44 mouse cellular contexts compared by ENCODE assay signal in genomic region chr19:21009607-21010006, GRCm38 (mm10). TPM values are rescaled to one million over a fixed set of nuclear protein-coding genes. Genes with fewer than 3 reads are reported as not detected.
"Had no signal": no experiment of that assay in that cellular context is flagged by ENCODE, and none has a peak within 500 bp of the region (broad histone marks: within the 10 kb centered on the region; RNA-seq: fewer than 3 reads in every experiment).

No protein-coding gene starts in this region.

- H3K9me3 ChIP-seq: heart, embryonic 12.5 days; heart, embryonic 13.5 days; heart, embryonic 15.5 days; hindbrain, embryonic 10.5 days; hindbrain, embryonic 12.5 days; hindbrain, embryonic 13.5 days; hindbrain, embryonic 15.5 days; intestine, embryonic 15.5 days; kidney, embryonic 15.5 days had no signal

- H3K27ac ChIP-seq: heart, embryonic 13.5 days; heart, embryonic 15.5 days; hindbrain, embryonic 10.5 days; hindbrain, embryonic 12.5 days; hindbrain, embryonic 13.5 days; hindbrain, embryonic 14.5 days; hindbrain, embryonic 15.5 days; hindbrain, postnatal 0 days; intestine, embryonic 15.5 days; kidney, embryonic 15.5 days; kidney, postnatal 0 days; layer of hippocampus, adult 2 months; left cerebral cortex, adult 2 months had no signal

- H3K4me1 ChIP-seq: heart, embryonic 12.5 days; heart, embryonic 13.5 days; heart, embryonic 15.5 days; hindbrain, embryonic 10.5 days; hindbrain, embryonic 12.5 days; hindbrain, embryonic 13.5 days; hindbrain, embryonic 15.5 days; intestine, embryonic 15.5 days; kidney, embryonic 15.5 days had no signal

- H3K4me3 ChIP-seq: heart, embryonic 12.5 days; heart, embryonic 13.5 days; heart, embryonic 15.5 days; hindbrain, embryonic 10.5 days; hindbrain, embryonic 12.5 days; hindbrain, embryonic 13.5 days; hindbrain, embryonic 15.5 days; intestine, embryonic 15.5 days; kidney, embryonic 15.5 days; layer of hippocampus, adult 2 months; left cerebral cortex, adult 2 months had no signal

- H3K9ac ChIP-seq: heart, embryonic 12.5 days; heart, embryonic 13.5 days; heart, embryonic 15.5 days; hindbrain, embryonic 12.5 days; hindbrain, embryonic 13.5 days; hindbrain, embryonic 14.5 days; hindbrain, embryonic 15.5 days; intestine, embryonic 15.5 days; kidney, embryonic 15.5 days had no signal

- H3K4me2 ChIP-seq: heart, embryonic 12.5 days; heart, embryonic 13.5 days; heart, embryonic 15.5 days; hindbrain, embryonic 12.5 days; hindbrain, embryonic 13.5 days; hindbrain, embryonic 14.5 days; hindbrain, embryonic 15.5 days; intestine, embryonic 15.5 days; kidney, embryonic 15.5 days had no signal

- DNase-seq: heart, postnatal 10 days; heart, postnatal 14 days; heart, postnatal 36 days; heart, postnatal 4 days; kidney, adult 11 months; kidney, adult 18-20 months; kidney, adult 2 months; kidney, adult 8-10 months; kidney, adult 9 months; kidney, postnatal 10 days; kidney, postnatal 14 days; kidney, postnatal 25 days; kidney, postnatal 36 days; kidney, postnatal 4 days; layer of hippocampus, adult 9-11 months; layer of hippocampus, postnatal 36 days had no signal

- H3K27me3 ChIP-seq: heart, embryonic 12.5 days; heart, embryonic 13.5 days; heart, embryonic 15.5 days; hindbrain, embryonic 12.5 days; hindbrain, embryonic 13.5 days; hindbrain, embryonic 15.5 days; intestine, embryonic 15.5 days; kidney, embryonic 15.5 days had no signal

- ATAC-seq: hindbrain, embryonic 16.5 days; hindbrain, postnatal 0 days; inflammation-experienced regulatory T-cells, adult 6 months; intestine, embryonic 15.5 days; intestine, embryonic 16.5 days; intestine, postnatal 0 days had no signal

- H3K36me3 ChIP-seq: heart, embryonic 12.5 days; heart, embryonic 13.5 days; heart, embryonic 15.5 days; hindbrain, embryonic 10.5 days; hindbrain, embryonic 12.5 days; hindbrain, embryonic 13.5 days; hindbrain, embryonic 15.5 days; intestine, embryonic 15.5 days; kidney, embryonic 15.5 days had no signal

RNA-seq across cellular contexts. Expression of gene Tmc1, which starts 55.6 kb away (rescaled TPM):
- total RNA-seq: heart, postnatal 10 days; heart, postnatal 14 days; heart, postnatal 25 days; heart, postnatal 36 days; heart, postnatal 4 days; hematopoietic stem cell, adult 5-6 weeks; layer of hippocampus, adult 18-20 months; layer of hippocampus, adult 2 months; layer of hippocampus, adult 8-10 months; layer of hippocampus, postnatal 10 days; layer of hippocampus, postnatal 14 days; layer of hippocampus, postnatal 25 days; layer of hippocampus, postnatal 36 days had no signal
- polyA plus RNA-seq: heart, embryonic 12.5 days; heart, embryonic 14.5 days; heart, embryonic 15.5 days; heart, embryonic 16.5 days; heart, postnatal 0 days; hindbrain, embryonic 15.5 days; intestine, postnatal 0 days; kidney, postnatal 0 days had no signal
